Mouse (Mus musculus) kidney, embryonic 14.5 days (tissue): ENCODE results near the gene Shroom3. TPM values are rescaled to one million over a fixed set of nuclear protein-coding genes. Genes with fewer than 3 reads are reported as not detected.

Source experiments
- ATAC-seq: fragments of 200-750 bp; cut with Nextera tagmentation; 2 replicates; pipeline ENCODE4 v1.8.0; 2017; ENCODE audit warnings: moderate number of reproducible peaks, mild to moderate bottlenecking, moderate TSS enrichment, moderate library complexity; ENCODE audit not compliant: low FRiP score, low TSS enrichment
- H3K27ac ChIP-seq: fragments of 300-500 bp; sonication (generic); 2 replicates; pipeline ENCODE4 v1.5.1; 2014; ENCODE audit warnings: low read depth, mild to moderate bottlenecking, low read length, moderate library complexity, mixed read lengths
- H3K27me3 ChIP-seq: fragments of 300-500 bp; sonication (generic); 2 replicates; pipeline ENCODE4 v1.6.1; 2014; ENCODE audit warnings: mild to moderate bottlenecking, low read length; ENCODE audit not compliant: control insufficient read depth, insufficient read depth
- H3K36me3 ChIP-seq: fragments of 300-500 bp; sonication (generic); 2 replicates; pipeline ENCODE4 v1.6.1; 2014; ENCODE audit warnings: low read length, mixed read lengths; ENCODE audit not compliant: control insufficient read depth, insufficient read depth
- H3K4me1 ChIP-seq: fragments of 300-500 bp; sonication (generic); 2 replicates; pipeline ENCODE4 v1.6.1; 2014; ENCODE audit warnings: low read length, mixed read lengths; ENCODE audit not compliant: control insufficient read depth, insufficient read depth
- H3K4me2 ChIP-seq: fragments of 300-500 bp; sonication (generic); replicated peaks from 2 replicates; pipeline ENCODE4 v1.6.1; 2014; ENCODE audit warnings: low read depth, mild to moderate bottlenecking, low read length
- H3K4me3 ChIP-seq: fragments of 300-500 bp; sonication (generic); 2 replicates; pipeline ENCODE4 v1.5.1; 2014; ENCODE audit warnings: mild to moderate bottlenecking, low read length
- H3K9ac ChIP-seq: fragments of 300-500 bp; sonication (generic); 2 replicates; pipeline ENCODE4 v1.6.1; 2014; ENCODE audit warnings: low read depth, mild to moderate bottlenecking, low read length, moderate library complexity
- H3K9me3 ChIP-seq: fragments of 300-500 bp; sonication (generic); 2 replicates; pipeline ENCODE4 v1.6.1; 2016; ENCODE audit warnings: low read length; ENCODE audit not compliant: control insufficient read depth
- WGBS: fragments of 180-500 bp; shearing (Covaris S2); extraction: QIAGEN DNeasy Blood & Tissue Kit; methylation state at CpG from one replicate; pipeline ENCODE4 v1.1.7; 2014; 5-methylcytosine and 5-hydroxymethylcytosine counted together
- polyA plus RNA-seq: library from polyadenylated mRNA; unstranded; fragments of >200 nt; fragmentation: Nextera tagmentation; extraction: Ambion mirVana; gene quantifications from 2 replicates; pipeline ENCODE4 v1.2.1, GENCODE M21; 2014

Shroom3 gene
- polyA plus RNA-seq, 1 experiment from 2014 or later: 16.0 TPM

GRCm38 (mm10) chr5:92858104-92858503 is 174.9 kb downstream of the Shroom3 start:
- Histone ChIP-seq H3K9me3 (no peaks in the 10 kb centered on the region), H3K27ac (no peak overlapping the region), H3K4me3 (no peak overlapping the region), H3K4me1 (peaks cover 6% of the 10 kb centered on the region; the same call in 1 of the 2 replicates), H3K9ac (no peak overlapping the region), H3K27me3 (no peaks in the 10 kb centered on the region), H3K36me3 (no peaks in the 10 kb centered on the region), H3K4me2 (no peak overlapping the region)
- no peak for ATAC-seq
- WGBS: 79% methylated on average over 3 of the region's 3 CpGs

GRCm38 (mm10) chr5:92858576-92858975 is 175.3 kb downstream of the Shroom3 start:
- Histone ChIP-seq H3K4me1 (peaks cover 6% of the 10 kb centered on the region; the same call in 1 of the 2 replicates), H3K27ac (no peak overlapping the region), H3K9ac (no peak overlapping the region), H3K9me3 (no peaks in the 10 kb centered on the region), H3K27me3 (no peaks in the 10 kb centered on the region), H3K36me3 (no peaks in the 10 kb centered on the region), H3K4me2 (no peak overlapping the region), H3K4me3 (no peak overlapping the region)
- ATAC-seq: no peak
- 92% methylated on average over 4 of the region's 4 CpGs for WGBS

DNA sequence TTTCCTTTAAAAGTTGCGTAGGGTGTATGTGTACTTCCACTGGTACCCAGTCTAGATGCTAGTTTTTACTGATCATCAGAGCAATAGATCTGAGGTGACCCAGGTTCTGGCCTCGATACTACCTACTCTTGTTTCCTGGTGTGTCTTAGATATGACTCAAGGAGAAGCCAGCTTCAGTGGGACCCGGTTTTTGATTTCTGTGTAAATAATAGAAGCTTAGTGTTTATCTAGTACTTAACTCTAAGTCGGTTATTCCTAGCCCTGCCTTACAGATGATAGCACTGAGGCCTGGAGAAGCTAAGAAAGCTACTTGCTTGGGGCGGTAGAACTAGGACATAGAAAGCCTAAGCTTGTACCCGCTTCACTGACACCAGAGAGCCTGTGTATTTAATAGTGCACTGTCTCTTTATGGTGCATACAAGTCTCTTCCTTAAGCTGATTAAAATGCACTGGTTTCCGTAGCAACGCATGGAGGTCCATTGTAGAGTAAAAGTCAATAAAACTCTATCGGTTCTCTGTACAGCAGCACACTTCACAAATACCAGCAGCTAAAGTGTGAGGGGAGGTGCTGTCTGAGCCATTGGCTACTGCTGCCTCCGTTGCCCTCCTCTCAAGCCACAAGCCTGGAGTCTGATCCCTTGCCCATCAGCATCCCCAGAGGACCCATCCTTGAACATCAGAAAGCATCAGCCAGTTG is 178.3 kb downstream of the Shroom3 start:
- no peaks in the 10 kb centered on the region for H3K36me3 ChIP-seq
- no peak for ATAC-seq

DNA sequence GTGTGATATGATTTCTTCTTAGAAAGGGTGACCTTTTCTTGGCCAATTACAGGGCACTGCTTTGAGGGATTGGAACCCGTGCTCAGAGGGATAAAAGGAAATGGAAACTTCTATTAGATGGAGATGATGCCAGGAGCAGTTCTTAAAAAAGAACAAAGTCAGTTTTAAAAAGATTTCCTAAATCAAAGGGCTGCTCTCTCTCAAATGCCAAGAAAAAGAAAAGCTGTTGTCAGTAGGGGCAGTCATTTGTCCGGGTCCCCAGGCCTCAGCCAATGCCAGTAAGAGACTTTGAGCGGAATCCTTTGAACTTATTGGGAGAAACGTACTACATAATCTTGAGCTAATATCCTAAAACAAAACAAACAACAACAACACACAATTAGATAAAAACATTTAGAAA is 181.9 kb downstream of the Shroom3 start:
- Histone ChIP-seq H3K27me3 (no peaks in the 10 kb centered on the region), H3K27ac (no peak overlapping the region), H3K4me2 (no peak overlapping the region), H3K9ac (no peak overlapping the region), H3K4me1 (peaks cover 6% of the 10 kb centered on the region; the same call in 1 of the 2 replicates), H3K9me3 (no peaks in the 10 kb centered on the region), H3K4me3 (no peak overlapping the region), H3K36me3 (no peaks in the 10 kb centered on the region)
- WGBS: 77% methylated on average over 4 of the region's 4 CpGs
- ATAC-seq: no peak

More for the DNA sequence above, 178.3 kb downstream of the Shroom3 start:
- Histone ChIP-seq H3K9ac (no peak overlapping the region), H3K4me3 (no peak overlapping the region), H3K9me3 (no peaks in the 10 kb centered on the region), H3K4me2 (no peak overlapping the region), H3K27ac (no peak overlapping the region), H3K27me3 (no peaks in the 10 kb centered on the region), H3K4me1 (no peaks in the 10 kb centered on the region; the same call in 1 of the 2 replicates)
- WGBS: 58% methylated on average over 10 of the region's 10 CpGs

GRCm38 (mm10) chr5:92866546-92866945 is 183.3 kb downstream of the Shroom3 start:
- H3K4me3 ChIP-seq: no peak overlapping the region
- H3K36me3 ChIP-seq: no peaks in the 10 kb centered on the region
- ATAC-seq: 0 out of 2 replicates have a peak, but pooled peaks have one; percentile 28
- no peak overlapping the region for H3K4me2 ChIP-seq
- peaks cover 5% of the 10 kb centered on the region; the same call in 1 of the 2 replicates for H3K9me3 ChIP-seq
- 39% methylated on average over 8 of the region's 8 CpGs for WGBS
- no peaks in the 10 kb centered on the region for H3K27me3 ChIP-seq
- no peak overlapping the region for H3K27ac ChIP-seq
- H3K9ac ChIP-seq: no peak overlapping the region
- peaks cover 6% of the 10 kb centered on the region; the same call in 1 of the 2 replicates for H3K4me1 ChIP-seq

DNA sequence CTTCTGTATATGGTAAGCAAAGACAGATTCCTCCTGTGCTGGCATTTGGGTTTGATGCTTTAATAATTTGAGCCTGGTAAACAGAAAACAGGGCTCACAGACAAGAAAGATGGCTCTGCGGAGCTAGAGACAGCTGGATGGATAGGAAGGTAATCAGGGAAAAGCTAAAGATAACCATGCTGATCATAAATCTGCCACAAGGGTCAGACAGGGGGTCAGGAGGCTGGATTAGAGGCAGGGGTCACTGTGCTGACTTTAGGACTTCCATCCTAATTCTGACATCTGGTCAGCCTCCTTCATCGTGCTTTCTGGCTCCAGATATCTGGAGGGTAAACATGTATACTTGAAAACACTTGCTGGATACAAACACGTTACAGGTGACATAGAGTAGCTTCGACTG is 184.0 kb downstream of the Shroom3 start:
- 26% methylated on average over 4 of the region's 4 CpGs for WGBS
- Histone ChIP-seq H3K27ac (no peak overlapping the region), H3K4me1 (peaks cover 6% of the 10 kb centered on the region; the same call in 1 of the 2 replicates), H3K27me3 (no peaks in the 10 kb centered on the region), H3K4me2 (no peak overlapping the region), H3K9ac (no peak overlapping the region), H3K9me3 (peaks cover 5% of the 10 kb centered on the region; the same call in 1 of the 2 replicates), H3K4me3 (no peak overlapping the region), H3K36me3 (no peaks in the 10 kb centered on the region)
- no peak for ATAC-seq

GRCm38 (mm10) chr5:92868231-92868630 is 185.0 kb downstream of the Shroom3 start:
- 82% methylated on average over 2 of the region's 2 CpGs for WGBS
- ATAC-seq: no peak
- H3K27me3 ChIP-seq: no peaks in the 10 kb centered on the region
- no peak overlapping the region for H3K9ac ChIP-seq
- H3K9me3 ChIP-seq: peaks cover 5% of the 10 kb centered on the region; the same call in 1 of the 2 replicates
- no peaks in the 10 kb centered on the region for H3K36me3 ChIP-seq
- H3K27ac ChIP-seq: no peak overlapping the region
- no peak overlapping the region for H3K4me2 ChIP-seq
- peaks cover 6% of the 10 kb centered on the region; the same call in 1 of the 2 replicates for H3K4me1 ChIP-seq
- no peak overlapping the region for H3K4me3 ChIP-seq

DNA sequence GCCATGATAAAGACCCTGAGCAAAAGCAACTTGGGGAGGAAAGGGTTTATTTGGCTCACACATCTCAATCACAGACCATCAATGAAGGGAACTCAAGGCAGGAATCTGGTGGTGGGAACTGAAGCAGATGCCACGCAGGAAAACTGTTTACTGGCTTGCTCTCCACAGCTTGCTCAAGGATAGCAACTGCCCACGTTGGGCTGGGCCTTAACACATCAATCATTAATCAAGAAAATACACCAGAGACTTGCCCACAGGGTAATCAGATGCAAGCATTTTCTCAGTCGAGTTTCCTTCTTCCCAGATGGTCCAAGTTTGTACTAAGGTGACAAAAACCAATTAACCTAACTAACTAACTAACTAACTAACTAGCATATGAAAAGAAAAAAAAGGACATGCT is 187.8 kb downstream of the Shroom3 start:
- Histone ChIP-seq H3K9ac (no peak overlapping the region), H3K4me2 (no peak overlapping the region), H3K4me3 (no peak overlapping the region), H3K36me3 (no peaks in the 10 kb centered on the region), H3K27me3 (no peaks in the 10 kb centered on the region), H3K4me1 (peaks cover 6% of the 10 kb centered on the region; the same call in 1 of the 2 replicates), H3K9me3 (peaks cover 5% of the 10 kb centered on the region; the same call in 1 of the 2 replicates), H3K27ac (no peak overlapping the region)
- no peak for ATAC-seq
- 25% methylated on average over 3 of the region's 3 CpGs for WGBS

GRCm38 (mm10) chr5:92872182-92872581 is 188.9 kb downstream of the Shroom3 start:
- no peak for ATAC-seq
- Histone ChIP-seq H3K4me1 (peaks cover 7% of the 10 kb centered on the region; the same call in 1 of the 2 replicates), H3K4me3 (no peak overlapping the region), H3K27ac (no peak overlapping the region), H3K4me2 (no peak overlapping the region), H3K36me3 (no peaks in the 10 kb centered on the region), H3K9me3 (peaks cover 5% of the 10 kb centered on the region; the same call in 1 of the 2 replicates), H3K27me3 (no peaks in the 10 kb centered on the region), H3K9ac (no peak overlapping the region)
- 72% methylated on average over 4 of the region's 4 CpGs for WGBS
